Mouse (Mus musculus) kidney, embryonic 16.5 days (tissue): Measurements from ENCODE around the gene Mrps36. TPM values are rescaled to one million over a fixed set of nuclear protein-coding genes. Genes with fewer than 3 reads are reported as not detected.

ENCODE experiments used
- polyA plus RNA-seq: library from polyadenylated mRNA; unstranded; fragments of >200 nt; fragmentation: Nextera tagmentation; extraction: Ambion mirVana; gene quantifications from 2 replicates; pipeline ENCODE4 v1.2.1, GENCODE M21; 2015

The Mrps36 gene
- polyA plus RNA-seq, 1 experiment from 2014 or later, result 171 TPM

Other genes with a start within 250 kb of the Mrps36 start
- gene Ocln, start 191.9 kb downstream of the Mrps36 start, polyA plus RNA-seq, result 34.3 and 34.4 TPM in 2 replicates
- gene Marveld2, start 127.7 kb downstream of the Mrps36 start, polyA plus RNA-seq, result 18.8 and 20.5 TPM in 2 replicates
- gene Ak6, start 93.7 kb downstream of the Mrps36 start, polyA plus RNA-seq, result 258 and 281 TPM in 2 replicates
- 21.0 and 21.2 TPM in 2 replicates for gene Rad17, start 93.6 kb downstream of the Mrps36 start, polyA plus RNA-seq
- gene Taf9, start 93.1 kb downstream of the Mrps36 start, polyA plus RNA-seq, result 8.9 and 12.8 TPM in 2 replicates
- gene Ccdc125, start 74.9 kb downstream of the Mrps36 start, polyA plus RNA-seq, result 7.2 and 7.7 TPM in 2 replicates
- gene Cdk7, start 13.7 kb downstream of the Mrps36 start, polyA plus RNA-seq, result 102 and 103 TPM in 2 replicates
- 35.6 and 39.8 TPM in 2 replicates for gene Cenph, start 31.2 kb upstream of the Mrps36 start, polyA plus RNA-seq
- gene Ccnb1, start 41.9 kb upstream of the Mrps36 start, polyA plus RNA-seq, result 269 and 273 TPM in 2 replicates
- 54.9 and 55.5 TPM in 2 replicates for gene Slc30a5, start 88.8 kb upstream of the Mrps36 start, polyA plus RNA-seq